Mouse (Mus musculus) olfactory bulb, adult 2 months (tissue): ENCODE results near the gene Lcat.

Experiments used
- CTCF ChIP-seq: fragments of 200-500 bp; IDR thresholded peaks from 2 replicates; pipeline ENCODE4 v1.5.1; 2012; ENCODE audit warnings: low read depth, mild to moderate bottlenecking, low read length, moderate library complexity; ENCODE audit not compliant: insufficient read depth
- POLR2A ChIP-seq: fragments of 200-500 bp; IDR thresholded peaks from 2 replicates; pipeline ENCODE4 v1.6.1; 2012; ENCODE audit warnings: mild to moderate bottlenecking, low read depth, low read length, moderate library complexity; ENCODE audit not compliant: insufficient read depth

- TF ChIP-seq POLR2A (no peak), CTCF (no peak)
Measured at GRCm38 (mm10) chr8:105965905-105966341, 22.7 kb upstream of the Lcat start, which contains the start of gene Slc12a4.
